Mouse (Mus musculus): ENCODE measurements around the gene Fkbp2.
A peak's percentile ranks its signal among the peaks of the same experiment; 100 is the strongest.

Gene Fkbp2

GRCm38 (mm10) chr19:6971644-6972043 is 8.7 kb downstream of the Fkbp2 start:
- DNase-seq (ENCODE audit: low spot score in 2 of 2) = no peak

- no peak for DNase-seq (ENCODE audit: low spot score in 2 of 2)
These were observed 9.7 kb downstream of the Fkbp2 start for GRCm38 (mm10) chr19:6970460-6971085.

GRCm38 (mm10) chr19:6969665-6970381 is 10.5 kb downstream of the Fkbp2 start:
- peak; percentile 54 to 68 for DNase-seq (ENCODE audit: low spot score in 2 of 2)

GRCm38 (mm10) chr19:6969291-6969664 is 11.0 kb downstream of the Fkbp2 start:
- no peak for DNase-seq (ENCODE audit: low spot score in 2 of 2)

GRCm38 (mm10) chr19:6968491-6969271 is 11.6 kb downstream of the Fkbp2 start:
- no peak for DNase-seq (ENCODE audit: low spot score in 2 of 2)

- no peak for DNase-seq (ENCODE audit: low spot score in 2 of 2)
These were observed 23.8 kb downstream of the Fkbp2 start for GRCm38 (mm10) chr19:6956461-6956860.

GRCm38 (mm10) chr19:6955424-6955823 is 24.9 kb downstream of the Fkbp2 start:
- DNase-seq (ENCODE audit: low spot score in 2 of 2) = no peak

- DNase-seq (ENCODE audit: low spot score in 2 of 2) = peak in 1 of 2 experiments; percentile 38
These were observed 26.3 kb downstream of the Fkbp2 start for GRCm38 (mm10) chr19:6954046-6954445.

GRCm38 (mm10) chr19:6952712-6953037 is 27.6 kb downstream of the Fkbp2 start:
- DNase-seq (ENCODE audit: low spot score in 2 of 2) = no peak

GRCm38 (mm10) chr19:6951994-6952711 is 28.1 kb downstream of the Fkbp2 start:
- DNase-seq (ENCODE audit: low spot score in 2 of 2) = peak in 1 of 2 experiments; percentile 47

GRCm38 (mm10) chr19:6951381-6951968 is 28.8 kb downstream of the Fkbp2 start:
- peak; percentile 57 to 70 for DNase-seq (ENCODE audit: low spot score in 2 of 2)

- no peak for DNase-seq (ENCODE audit: low spot score in 2 of 2)
These were observed 29.6 kb downstream of the Fkbp2 start for GRCm38 (mm10) chr19:6950613-6951153.

- no peak for DNase-seq (ENCODE audit: low spot score in 2 of 2)
These were observed 30.4 kb downstream of the Fkbp2 start for GRCm38 (mm10) chr19:6949951-6950350.

GRCm38 (mm10) chr19:6949532-6949931 is 30.8 kb downstream of the Fkbp2 start:
- no peak for DNase-seq (ENCODE audit: low spot score in 2 of 2)

GRCm38 (mm10) chr19:6948186-6948585 is 32.1 kb downstream of the Fkbp2 start:
- DNase-seq (ENCODE audit: low spot score in 2 of 2) = no peak

- no peak for DNase-seq (ENCODE audit: low spot score in 2 of 2)
These were observed 32.6 kb downstream of the Fkbp2 start for GRCm38 (mm10) chr19:6947742-6948141.

- DNase-seq (ENCODE audit: low spot score in 2 of 2) = no peak
These were observed 36.6 kb downstream of the Fkbp2 start for GRCm38 (mm10) chr19:6943709-6944108.

- DNase-seq (ENCODE audit: low spot score in 2 of 2) = no peak
These were observed 37.5 kb downstream of the Fkbp2 start for GRCm38 (mm10) chr19:6942764-6943163.

GRCm38 (mm10) chr19:6942249-6942691 is 38.0 kb downstream of the Fkbp2 start, which contains the start of gene Gpr137:
Gene Gpr137, minus strand, starts transcription at chr19:6942480.
- DNase-seq (ENCODE audit: low spot score in 2 of 2) = peak; percentile 85 to 89

- DNase-seq (ENCODE audit: low spot score in 2 of 2) = peak; percentile 92 to 95
These were observed 38.7 kb downstream of the Fkbp2 start, which contains the start of gene Bad for GRCm38 (mm10) chr19:6941372-6942248. Gene Bad, plus strand, starts transcription at chr19:6941861.

Measured in spleen, postnatal 14 days (tissue).